Mouse (Mus musculus) c-Kit-negative CD71-positive TER-119-positive erythroid progenitor cells, embryonic 14.5 days (primary cell): ENCODE measurements at regions not wholly inside any gene's neighbourhood (a gene's known extent, or its start where the extent isn't known, plus 50 kb on each side); places are given as distances from the start of the nearest gene placed in this dataset.
"Not testable (repeated sequence)": the region's sequence is repeated elsewhere in the genome, so short reads cannot be mapped to it uniquely, and the experiment has no call there.

Experiments
- DNase-seq: peaks from one replicate; pipeline ENCODE4 v3.0.0-alpha.2; 2013; ENCODE audit warnings: low read depth, low spot score

DNA sequence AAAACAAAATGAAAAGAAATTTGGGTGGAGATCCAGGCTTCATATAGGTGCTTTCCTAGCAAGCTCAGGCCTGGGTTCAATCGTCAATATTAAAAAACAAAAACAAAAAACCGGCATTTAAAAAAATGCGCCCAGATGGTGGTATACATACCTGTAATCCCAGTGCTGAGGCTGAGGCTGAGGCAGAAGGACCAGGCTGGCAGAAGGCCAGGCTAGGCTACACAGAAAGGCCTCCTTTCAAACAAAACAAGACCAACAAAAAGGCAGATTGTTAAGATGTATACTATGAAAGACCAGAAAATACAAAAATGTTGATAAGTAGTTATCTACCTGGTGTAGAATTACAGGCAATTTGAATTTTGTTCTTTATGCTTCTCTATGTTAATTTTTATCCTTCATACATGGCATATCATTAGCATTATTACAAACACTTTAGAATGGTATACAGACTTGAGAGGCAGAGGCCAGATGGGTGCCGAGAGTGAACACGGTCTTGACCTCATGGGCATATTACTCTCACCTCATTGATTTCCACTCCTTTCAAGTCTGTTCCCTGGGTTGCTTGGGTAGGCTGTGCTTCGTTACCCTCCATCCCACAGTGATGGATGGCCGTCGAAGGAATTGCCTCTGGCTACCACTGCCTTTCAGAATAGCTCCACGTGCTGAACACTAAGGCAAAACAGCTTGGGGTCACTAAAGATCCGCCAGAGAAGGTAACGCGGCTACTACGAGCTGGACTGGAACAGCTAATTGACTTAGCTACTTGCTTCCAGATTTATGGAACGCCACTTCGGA lies 339.6 kb upstream of the Gm6657 start:
- no peak for DNase-seq

DNA sequence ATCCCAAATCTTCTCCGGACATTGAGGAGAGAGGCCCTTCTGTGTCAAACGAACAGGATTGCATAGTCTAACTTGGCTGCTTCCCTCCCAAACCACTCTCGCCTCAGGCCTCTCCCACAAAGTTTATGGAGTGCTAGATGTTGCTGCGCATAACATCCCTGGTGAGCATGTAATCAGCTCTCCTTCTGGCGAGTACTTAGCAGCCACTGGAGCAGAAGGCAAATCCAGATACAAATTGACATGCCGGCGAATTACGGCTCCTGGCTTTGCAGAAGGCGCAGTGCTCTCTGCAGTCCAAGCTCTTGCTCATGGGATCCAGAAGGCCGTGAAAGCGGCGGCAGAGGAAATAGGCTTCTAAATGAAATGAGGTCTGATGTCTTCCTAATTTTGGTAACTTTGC lies 338.2 kb upstream of the Gm6657 start:
- DNase-seq: no peak

- DNase-seq: no peak
Measured at GRCm38 (mm10) chr12:77857281-77857680, 336.8 kb upstream of the Gm6657 start.

DNA sequence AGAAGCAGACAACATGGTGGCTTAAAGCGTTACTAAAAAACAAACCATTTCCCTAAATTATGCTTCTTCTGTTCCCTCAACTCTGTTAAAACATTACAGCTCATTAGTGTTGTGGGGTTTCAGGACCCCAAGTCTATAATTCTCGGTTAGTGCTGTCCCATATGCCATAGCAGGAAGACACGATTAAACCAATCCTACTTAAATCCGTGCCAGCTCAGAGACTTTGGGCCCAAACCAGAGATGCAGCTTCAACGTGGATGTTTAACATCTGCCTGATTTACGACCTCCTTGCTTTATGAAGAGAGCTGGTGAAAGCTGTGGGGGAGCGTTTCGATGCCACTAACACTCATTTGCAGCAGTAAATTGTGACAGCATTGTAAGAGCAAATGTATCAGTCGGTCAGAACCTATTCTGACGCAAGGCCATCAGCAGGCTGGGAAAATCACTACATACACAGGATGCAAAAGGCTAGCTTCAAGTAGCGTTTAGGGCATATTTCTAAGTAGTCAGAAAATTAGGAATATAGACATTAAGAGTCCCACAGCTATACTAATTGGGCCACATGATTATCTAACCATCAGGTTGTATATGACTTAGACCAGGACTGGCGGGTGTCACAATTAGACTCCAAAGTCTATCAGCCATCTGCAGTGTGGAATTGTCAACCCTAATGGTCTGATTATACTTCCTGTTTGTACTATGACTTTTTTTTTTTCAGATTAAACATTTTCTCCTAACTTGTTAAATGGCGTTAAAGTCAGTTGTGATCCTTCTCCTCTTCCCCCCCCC lies 333.1 kb upstream of the Gm6657 start:
- no peak for DNase-seq

- DNase-seq: no peak
Measured at GRCm38 (mm10) chr12:77867947-77868495, 326.0 kb upstream of the Gm6657 start.

DNA sequence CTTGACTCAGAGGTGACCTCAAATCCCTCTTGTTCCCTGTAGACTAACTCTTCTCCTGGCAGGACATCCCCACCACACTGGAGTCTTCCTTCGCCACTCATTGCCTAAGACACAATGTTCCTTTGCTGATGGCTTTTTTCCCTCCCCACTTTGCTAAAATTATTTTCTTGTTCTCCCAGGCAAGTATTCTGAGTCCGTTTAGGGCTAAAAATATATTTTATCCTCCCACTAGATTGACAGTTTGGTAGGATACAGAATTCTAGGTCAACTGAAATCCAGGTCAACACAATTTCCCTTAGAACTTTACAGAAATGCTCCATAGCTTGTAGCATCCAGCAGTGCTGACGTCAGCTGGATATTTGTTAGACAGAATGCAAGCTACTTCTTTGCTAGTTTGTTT lies 324.7 kb upstream of the Gm6657 start:
- no peak for DNase-seq

DNA sequence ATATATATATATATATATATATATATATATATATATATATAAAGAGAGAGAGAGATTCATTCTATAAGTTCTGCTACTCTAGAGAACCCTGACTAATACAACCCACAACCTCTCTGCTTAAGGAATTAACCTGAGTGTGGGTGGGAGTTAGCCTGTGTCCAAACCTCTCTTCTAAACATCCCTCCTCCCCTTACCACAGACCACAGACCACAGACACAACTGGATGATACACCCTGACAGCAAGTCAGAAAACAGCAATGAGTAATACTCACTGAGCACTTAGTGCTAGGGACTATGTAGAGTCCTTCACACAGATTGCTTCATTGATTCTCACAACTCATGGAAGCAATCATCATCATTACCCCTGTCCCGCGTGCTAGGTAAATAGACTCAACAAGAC lies 306.7 kb upstream of the Gm6657 start:
- no peak for DNase-seq

DNA sequence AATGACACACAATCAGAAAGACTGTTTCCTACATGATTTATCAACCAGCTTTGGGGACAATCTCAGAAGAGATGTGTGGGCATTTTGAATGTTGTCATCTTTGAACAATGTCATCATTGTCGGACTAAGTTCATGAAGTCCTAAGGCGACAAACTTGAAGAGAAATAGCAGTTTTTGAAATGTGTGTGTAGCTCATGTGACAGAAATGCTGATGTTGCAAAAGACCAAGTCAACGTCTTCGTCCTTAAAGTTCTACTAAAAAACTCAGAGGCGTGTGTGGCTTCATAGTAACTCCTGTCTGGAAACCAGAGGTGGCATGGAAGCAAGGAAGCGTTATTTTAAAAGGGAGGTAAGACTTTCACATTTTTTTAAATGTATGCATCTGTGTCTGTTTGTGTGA lies 302.6 kb upstream of the Gm6657 start:
- no peak for DNase-seq

DNA sequence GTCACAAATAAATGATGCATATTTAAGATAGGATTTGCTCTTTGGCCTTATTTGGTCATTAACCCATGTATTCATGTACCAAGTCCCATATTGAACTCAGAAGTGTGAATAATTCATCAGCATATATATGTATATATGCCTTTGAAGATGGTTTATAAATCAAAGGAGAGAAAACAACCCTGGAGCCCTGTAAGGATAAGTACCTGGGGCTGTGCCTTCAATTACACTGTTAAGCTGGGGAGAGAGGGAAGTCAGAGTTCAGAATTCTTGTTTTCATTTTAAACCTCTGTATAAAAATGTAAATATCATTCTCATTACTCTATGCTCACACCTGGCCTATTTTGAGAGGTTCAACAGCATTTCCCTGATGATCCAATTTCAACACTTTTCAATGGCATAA lies 299.8 kb upstream of the Gm6657 start:
- no peak for DNase-seq

GRCm38 (mm10) chr12:77895508-77895907 lies 298.5 kb upstream of the Gm6657 start:
- no peak for DNase-seq

DNA sequence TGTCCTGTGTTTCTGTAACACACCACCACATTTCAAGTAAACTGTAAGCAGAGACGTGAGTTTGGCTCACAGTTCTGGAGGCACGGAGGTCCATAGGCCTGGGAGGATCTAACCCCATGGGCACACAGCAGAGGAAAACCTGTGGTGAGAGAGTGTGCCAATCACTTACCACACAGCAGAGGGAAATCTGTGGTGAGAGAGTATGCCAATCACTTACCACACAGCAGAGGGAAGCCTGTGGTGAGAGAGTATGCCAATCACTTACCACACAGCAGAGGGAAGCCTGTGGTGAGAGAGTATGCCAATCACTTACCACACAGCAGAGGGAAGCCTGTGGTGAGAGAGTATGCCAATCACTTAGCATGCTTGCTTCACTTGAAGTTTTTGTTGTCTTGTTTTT lies 295.1 kb upstream of the Gm6657 start:
- not testable (repeated sequence) for DNase-seq

DNA sequence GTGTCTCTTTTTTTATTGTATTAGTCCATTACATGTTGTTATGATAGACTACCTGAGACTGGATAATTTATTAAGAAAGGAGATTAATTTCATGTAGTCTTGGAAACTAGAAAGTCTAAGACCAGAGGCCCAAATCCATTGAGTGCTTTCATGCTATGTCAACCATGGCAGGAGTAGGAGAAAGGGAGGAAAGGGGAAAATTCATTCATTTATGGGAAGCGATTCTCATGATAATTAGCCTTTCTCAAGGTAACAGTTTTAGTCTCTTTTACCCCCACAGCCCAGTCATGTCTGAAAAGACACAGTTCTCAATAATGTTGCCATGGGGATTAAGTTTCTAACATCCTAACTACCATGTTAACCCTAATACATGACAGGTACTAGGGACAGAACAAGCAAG lies 292.8 kb upstream of the Gm6657 start:
- no peak for DNase-seq

GRCm38 (mm10) chr12:77912863-77913554 lies 281.0 kb upstream of the Gm6657 start:
- no peak for DNase-seq

GRCm38 (mm10) chr12:77928729-77929128 lies 265.3 kb upstream of the Gm6657 start:
- DNase-seq: no peak

GRCm38 (mm10) chr12:77929571-77929970 lies 264.5 kb upstream of the Gm6657 start:
- DNase-seq: no peak

DNA sequence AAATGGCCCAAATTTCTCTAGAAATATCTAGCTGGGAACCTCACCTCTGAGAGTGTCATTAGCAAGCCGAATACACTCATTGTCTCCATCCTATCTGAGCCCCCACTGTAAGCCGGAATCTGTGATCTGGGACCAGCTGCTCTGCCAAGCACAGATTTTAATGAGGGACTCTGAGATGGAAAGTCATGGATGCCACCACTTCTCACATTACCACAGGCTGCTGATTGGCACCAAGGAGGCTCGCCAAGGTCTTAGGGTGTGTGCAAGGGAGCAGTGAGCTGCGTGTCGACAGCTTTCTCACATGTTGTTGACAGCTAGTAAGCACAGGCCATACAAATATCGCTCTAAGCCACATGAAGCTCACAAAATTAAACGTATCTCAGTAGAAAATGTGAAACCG lies 250.1 kb upstream of the Gm6657 start:
- DNase-seq: no peak

GRCm38 (mm10) chr12:77949474-77950017 lies 244.5 kb upstream of the Gm6657 start:
- no peak for DNase-seq

GRCm38 (mm10) chr12:77952492-77952891 lies 241.6 kb upstream of the Gm6657 start:
- no peak for DNase-seq

DNA sequence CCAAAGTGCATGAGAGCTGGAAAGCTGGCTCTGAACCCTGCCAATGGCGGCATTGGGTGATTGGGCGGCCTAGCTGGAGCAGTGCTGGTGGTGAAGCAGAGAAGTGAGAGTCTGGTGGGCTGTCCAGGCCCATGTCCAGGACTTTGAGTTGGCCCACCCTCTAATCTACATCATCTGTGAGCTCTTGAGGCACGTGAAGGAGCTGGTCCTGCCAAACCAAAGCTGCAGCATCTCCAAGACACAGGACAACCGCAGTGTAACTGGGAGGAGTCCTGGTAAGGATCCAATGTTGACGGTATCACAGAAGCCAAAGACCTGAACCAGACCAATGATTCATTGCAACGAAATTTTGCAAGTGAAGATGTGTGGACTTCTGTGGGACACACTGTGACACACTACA lies 231.4 kb upstream of the Gm6657 start:
- no peak for DNase-seq

- DNase-seq: no peak
Measured at GRCm38 (mm10) chr12:77968543-77968942, 225.5 kb upstream of the Gm6657 start.

DNA sequence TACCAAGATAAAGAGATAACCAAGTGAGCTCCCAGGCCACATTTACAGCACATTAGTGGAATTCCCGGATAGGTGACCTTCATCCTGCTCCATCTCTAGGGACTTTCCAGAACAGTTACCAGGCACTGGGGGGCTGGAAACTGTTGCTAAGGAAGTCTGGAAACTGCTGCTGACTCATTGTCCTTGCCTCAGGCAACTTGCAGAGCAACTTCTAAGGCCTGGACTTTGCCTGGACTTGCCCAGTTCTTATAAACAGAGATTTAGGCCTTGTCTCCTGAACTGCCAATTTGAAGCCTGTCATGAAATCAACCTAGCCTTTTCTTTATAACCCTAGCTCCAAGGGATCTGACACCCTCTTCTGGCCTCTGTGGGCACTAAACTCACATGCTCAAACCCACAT lies 224.0 kb upstream of the Gm6657 start:
- DNase-seq: no peak

GRCm38 (mm10) chr12:77972165-77972564 lies 221.9 kb upstream of the Gm6657 start:
- no peak for DNase-seq
